Mouse (Mus musculus): ENCODE data around the gene Zfp292.
A peak's percentile ranks its signal among the peaks of the same experiment; 100 is the strongest.
"Not testable (repeated sequence)": the region's sequence is repeated elsewhere in the genome, so short reads cannot be mapped to it uniquely, and the experiment has no call there.

Zfp292 gene

DNA sequence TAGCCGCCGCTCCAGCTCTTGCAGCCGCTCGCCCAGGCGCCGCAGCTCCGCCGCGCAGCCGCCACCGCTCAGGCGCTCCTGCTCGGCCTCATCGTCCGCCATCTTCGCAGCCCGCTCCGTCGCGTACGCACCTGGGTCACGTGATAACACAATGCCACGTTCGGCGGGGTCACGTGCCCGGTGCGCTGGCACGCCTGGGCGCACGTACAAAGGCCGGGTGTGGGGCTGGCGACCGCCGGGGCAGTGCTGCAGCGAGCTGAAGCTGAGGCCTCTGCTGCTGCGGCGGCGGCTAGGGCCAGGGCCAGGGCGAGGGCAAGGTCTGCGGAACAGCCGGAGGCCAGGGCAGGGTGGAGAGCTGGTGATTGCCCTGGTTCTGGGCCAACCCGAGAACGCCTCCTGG lies at the start of gene Zfp292:
Gene Zfp292 (minus strand): TSS at position 143 of the 400 bp plus-strand sequence.
- DNase-seq (ENCODE audit: low read depth, low spot score) = peak; percentile 80

DNA sequence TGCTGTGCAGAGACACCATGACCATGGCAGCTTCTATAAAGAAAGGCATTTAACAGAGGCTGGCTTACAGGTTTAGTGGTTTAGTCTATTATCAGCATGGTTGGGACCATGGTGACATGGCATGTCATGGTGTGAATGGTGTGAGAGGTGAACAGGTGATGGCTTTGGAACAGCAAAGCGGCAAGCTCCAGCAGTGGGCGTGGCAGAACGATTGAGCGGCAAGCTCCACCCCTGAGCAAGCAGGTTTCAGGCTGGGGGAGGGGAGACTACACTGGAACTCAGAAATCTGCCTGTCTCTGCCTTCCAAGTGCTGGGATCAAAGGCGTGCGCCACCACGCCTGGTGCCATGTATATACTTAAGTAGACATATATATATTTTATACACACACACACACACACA lies 45.6 kb upstream of the Zfp292 start:
- DNase-seq (ENCODE audit: low read depth, low spot score) = not testable (repeated sequence)

DNA sequence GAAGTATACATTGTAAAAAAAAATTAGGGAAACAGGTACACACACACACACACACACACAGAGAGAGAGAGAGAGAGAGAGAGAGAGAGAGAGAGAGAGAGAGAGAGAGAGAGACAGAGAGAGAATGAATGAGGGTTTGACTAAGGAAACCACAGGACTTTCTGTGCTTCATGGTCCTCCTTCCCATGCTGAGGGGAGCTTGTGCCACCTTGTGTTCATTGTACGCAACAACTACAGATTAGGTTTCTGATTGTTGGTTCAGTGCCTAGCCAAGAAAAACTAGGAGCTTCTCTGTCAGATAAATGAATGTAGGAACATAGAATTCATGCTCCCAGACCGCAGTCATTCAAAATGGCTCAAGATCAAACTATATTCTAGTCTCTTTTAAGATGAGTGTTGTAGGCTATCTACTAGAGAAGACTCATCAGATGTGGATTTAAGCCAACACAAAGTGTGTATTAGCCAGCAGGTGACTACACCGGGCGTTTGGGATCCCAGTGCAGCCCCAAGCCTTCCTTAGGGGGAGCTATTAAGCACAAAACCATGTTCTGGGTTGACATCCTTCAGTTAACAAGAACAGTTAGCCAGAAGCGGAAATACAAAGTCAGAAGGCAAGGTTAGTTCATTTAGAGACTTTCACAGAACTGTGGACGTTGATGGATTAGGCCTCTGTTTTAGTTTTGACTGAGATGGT lies 39.6 kb upstream of the Zfp292 start:
- peak; percentile 36 for DNase-seq (ENCODE audit: low read depth, low spot score)

DNA sequence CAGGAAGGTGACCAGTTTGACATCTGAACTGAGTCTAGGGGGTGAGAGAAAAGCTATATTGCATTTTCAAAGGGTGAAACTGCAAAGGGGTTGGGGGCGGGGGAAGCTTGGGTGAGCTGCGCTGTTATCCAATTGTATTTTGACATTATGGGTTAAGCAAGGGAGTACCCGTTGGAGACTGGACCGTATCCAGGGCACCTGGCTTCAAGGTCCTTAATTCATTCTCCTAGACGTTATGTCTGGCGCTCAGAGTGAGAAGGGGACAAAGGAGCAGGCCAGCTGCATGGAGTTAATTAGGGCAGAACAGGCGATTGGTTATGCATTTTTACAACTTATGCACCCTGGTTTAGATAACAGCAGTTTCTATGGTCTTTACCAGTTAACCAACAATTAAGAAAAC lies 34.6 kb upstream of the Zfp292 start:
- no peak for DNase-seq (ENCODE audit: low read depth, low spot score)

DNA sequence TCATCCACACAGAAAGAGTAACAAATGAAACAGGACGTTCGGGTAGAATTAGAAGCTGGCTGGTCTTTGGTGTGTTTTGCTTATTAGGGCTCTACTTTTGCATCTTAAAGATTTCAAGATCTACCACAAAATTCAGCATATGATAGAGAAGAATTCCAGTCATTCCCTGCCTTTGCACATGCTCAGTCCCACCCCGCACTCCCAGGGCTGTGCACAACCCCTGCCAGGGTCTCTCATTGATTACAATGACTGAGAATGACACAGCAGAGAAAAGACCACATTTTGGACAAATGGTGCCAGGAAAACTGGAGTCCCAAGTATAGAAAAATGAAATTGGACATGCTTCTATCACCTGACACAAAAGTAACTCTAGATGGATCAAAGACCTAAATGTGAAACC lies 29.4 kb upstream of the Zfp292 start:
- DNase-seq (ENCODE audit: low read depth, low spot score) = no peak

DNA sequence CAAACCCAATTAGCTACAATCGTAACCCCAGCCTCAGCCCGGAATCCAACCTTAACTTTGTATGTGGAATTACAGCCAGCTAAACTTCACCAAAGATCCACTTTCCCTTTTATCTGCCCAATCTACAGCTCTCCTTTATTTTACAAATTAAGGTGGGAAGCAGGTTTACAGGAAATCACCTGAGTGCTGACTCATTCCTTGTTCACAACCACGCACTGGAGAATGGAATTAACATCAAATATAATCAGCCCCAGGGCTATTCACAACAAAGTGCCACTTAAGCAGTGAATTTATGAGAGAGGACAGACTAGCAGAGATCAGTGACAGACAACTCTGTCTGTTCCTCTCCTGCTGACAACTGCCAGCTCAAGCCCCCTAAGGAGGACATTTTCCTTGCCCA lies 28.6 kb upstream of the Zfp292 start:
- no peak for DNase-seq (ENCODE audit: low read depth, low spot score)

- DNase-seq (ENCODE audit: low read depth, low spot score) = no peak
Measured at GRCm38 (mm10) chr4:34908127-34908526, 25.4 kb upstream of the Zfp292 start.

GRCm38 (mm10) chr4:34907026-34907425 lies 24.3 kb upstream of the Zfp292 start:
- DNase-seq (ENCODE audit: low read depth, low spot score) = no peak

DNA sequence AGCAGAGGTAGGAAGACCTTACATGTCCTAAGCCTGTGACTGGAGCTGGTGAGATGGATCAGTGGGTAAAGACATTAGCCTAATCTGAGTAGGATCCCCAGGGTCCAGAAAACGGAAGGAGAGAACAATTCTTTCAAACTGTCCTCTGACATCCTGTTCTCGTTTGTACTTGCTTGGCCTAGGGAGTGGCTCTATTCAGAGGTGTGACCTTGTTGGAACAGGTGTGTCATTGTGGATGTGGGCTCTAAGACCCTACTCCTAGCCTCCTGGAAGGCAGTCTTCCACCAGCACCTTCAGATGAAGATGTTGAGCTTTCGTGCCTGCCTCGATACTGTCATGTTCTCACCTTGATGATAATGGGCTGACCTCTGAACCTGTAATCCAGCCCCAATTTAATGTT lies 23.4 kb upstream of the Zfp292 start:
- no peak for DNase-seq (ENCODE audit: low read depth, low spot score)

DNA sequence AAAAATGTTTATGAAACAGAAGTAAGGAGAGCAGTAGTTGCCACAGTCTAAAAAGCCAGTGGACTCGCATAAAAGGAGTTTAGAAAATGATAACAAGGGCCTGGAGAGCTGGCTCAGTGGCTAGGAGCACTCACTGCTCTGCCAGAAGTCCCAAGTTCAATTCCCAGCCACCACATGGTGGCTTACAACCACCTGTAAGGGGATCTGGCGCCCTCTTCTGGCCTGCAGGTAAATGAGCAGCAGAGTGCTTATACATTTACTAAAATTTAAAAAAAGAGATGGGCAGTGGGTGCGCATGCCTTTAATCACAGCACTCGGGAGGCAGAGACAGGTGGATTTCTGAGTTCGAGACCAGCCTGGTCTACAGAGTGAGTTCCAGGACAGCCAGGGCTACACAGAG lies 22.6 kb upstream of the Zfp292 start:
- DNase-seq (ENCODE audit: low read depth, low spot score) = peak; percentile 56

DNA sequence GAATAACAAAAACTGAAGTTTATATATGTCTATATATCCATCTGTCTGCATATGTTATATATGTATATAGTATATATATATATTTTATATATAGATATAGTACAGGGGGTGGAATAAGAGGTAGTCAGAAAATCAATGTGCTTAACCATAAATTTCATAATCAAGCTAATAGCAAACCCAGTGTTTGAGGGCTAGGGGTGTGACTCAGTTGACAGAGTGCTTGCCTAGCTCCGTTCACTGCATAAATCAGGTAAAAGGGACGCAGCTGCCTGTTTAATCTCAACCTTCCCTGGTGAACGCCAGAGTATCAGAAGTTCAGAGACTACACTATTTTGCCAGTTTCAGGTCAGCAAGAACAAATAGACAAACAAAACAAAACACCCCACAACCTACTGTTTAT lies 18.8 kb upstream of the Zfp292 start:
- not testable (repeated sequence) for DNase-seq (ENCODE audit: low read depth, low spot score)

GRCm38 (mm10) chr4:34901166-34901565 lies 18.4 kb upstream of the Zfp292 start:
- no peak for DNase-seq (ENCODE audit: low read depth, low spot score)

DNA sequence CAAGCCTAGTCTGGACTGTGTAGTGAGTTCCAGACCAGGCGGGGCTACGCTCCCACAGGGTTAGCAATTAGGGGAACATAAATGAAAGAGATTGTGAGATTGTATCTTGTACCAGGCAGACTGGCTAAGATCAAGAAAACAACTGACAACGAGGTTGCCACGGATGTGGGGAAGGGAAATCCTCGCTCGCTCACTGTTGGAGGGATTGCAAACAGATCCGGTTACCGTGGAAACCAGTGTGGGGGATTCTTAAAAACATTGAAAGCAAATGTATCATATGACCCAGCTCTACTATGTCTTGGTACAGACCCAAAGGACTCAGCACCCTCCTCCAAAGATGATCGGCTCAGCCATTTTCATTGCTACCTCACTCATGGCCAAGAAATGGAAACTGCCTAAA lies 17.4 kb upstream of the Zfp292 start:
- DNase-seq (ENCODE audit: low read depth, low spot score) = no peak

GRCm38 (mm10) chr4:34899322-34899721 lies 16.6 kb upstream of the Zfp292 start:
- no peak for DNase-seq (ENCODE audit: low read depth, low spot score)

DNA sequence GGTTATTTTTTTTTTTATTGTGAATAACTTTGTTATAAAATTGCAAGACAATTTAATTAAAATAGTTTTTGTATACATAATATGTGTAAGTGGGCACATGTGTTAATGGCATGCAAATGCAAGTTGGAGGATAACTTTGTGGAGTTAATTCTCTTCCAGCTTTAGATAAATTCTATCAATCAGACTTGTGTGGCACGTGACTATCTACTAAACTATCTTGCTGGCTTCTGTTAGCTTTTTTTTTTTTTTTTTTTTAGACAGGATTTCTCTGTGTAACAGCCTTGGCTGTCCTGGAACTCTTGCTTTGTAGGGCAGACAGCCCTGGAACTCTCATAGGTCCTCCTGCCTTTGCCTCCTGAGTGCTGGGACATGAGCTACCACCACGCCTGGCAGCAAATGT lies 15.7 kb upstream of the Zfp292 start:
- DNase-seq (ENCODE audit: low read depth, low spot score) = no peak

DNA sequence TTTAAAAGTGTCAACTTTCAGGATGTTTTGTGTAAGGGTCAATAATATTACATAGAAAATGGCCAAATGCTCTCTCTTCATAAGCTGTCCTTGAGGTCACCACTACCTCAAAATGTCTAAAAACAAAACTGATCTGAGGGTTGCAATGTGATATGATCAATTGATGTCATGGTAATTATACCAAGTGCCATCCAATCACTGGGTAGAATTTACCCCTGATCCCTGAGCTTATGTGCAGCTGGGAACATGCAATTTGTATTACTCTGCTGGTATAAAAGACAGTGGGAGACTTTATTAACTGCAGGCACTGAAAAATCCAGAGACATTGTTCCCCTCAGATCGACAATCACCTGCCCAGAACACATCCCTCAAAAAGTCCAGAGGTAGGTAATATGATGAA lies 10.7 kb upstream of the Zfp292 start, which contains the start of gene Cga:
Gene Cga (plus strand): TSS at position 301 of the 400 bp plus-strand sequence.
- no peak for DNase-seq (ENCODE audit: low read depth, low spot score)

- no peak for DNase-seq (ENCODE audit: low read depth, low spot score)
Measured at GRCm38 (mm10) chr4:34889812-34890185, 7.0 kb upstream of the Zfp292 start.

DNA sequence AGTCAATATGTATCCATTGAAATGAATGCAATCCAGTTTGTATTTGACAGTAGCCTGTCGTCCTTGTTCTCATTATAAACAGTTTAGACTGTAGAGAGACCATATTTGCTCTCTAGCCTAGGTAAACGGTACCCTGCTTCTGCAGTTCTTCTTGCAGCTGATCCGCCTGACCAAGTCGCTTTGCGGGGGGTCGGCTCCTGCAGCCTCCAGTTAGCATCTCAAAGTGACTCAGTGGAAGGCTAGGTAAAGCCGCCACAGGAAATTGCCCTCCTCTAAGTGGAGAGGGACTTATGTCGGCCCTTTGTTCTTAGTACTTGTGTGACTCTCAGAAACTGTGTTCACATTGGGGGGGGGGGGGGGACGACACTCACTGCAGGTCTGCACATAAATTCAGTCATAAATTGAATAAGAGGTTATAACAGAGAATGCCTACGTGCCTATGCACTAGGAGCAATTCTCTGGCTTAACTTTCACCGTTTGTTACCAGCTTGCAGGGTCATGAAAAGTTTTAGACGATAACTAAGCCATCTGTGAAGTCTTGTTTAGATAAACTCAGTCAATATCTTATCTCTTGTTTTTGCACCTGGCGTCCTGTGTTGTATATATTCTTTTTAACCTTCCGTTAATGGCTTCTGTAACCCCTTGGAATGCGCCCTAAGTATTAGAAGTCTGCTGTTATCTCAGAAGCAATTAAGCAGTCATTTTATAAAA lies 6.5 kb upstream of the Zfp292 start:
- no peak for DNase-seq (ENCODE audit: low read depth, low spot score)

GRCm38 (mm10) chr4:34887295-34887694 lies 4.5 kb upstream of the Zfp292 start:
- DNase-seq (ENCODE audit: low read depth, low spot score) = no peak

DNA sequence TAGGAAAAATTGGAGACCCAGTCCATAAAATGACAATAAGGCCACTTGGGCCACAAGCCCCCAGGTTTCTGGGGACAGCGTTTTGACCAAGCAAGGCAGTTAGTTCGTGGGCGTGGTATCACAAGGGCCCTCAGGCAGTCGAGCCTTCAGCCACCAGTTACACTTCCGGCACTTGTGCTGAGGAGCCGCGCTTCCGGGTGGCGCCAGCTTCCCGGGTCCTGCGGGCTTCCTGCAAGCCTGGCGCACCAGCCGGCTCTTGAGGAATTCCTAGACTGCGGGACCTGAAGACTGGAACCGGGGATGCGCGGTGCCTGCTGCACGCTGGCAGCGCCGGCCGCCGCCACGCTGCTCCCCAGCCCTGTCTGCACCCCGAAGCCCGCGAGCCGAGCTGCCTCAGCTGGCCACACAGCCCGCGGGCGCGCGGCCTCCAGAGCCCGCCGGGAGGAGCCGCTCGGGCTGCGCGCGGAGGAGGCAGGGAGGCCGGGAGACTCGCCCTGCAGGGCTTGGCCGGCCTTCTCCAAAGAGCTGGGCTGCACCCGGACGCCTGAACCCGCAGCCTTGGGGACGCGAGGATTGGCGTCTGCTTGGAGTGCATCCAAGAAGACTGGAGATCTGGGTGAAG lies 3.8 kb upstream of the Zfp292 start:
- peak; percentile 80 for DNase-seq (ENCODE audit: low read depth, low spot score)

GRCm38 (mm10) chr4:34885631-34886351 lies 3.0 kb upstream of the Zfp292 start:
- DNase-seq (ENCODE audit: low read depth, low spot score) = no peak

GRCm38 (mm10) chr4:34883366-34884029 lies 738 bp upstream of the Zfp292 start:
- no peak for DNase-seq (ENCODE audit: low read depth, low spot score)
